Mouse (Mus musculus): ENCODE results near the gene Ccl25. TPM values are rescaled to one million over a fixed set of nuclear protein-coding genes. Genes with fewer than 3 reads are reported as not detected.
A peak's percentile ranks its signal among the peaks of the same experiment; 100 is the strongest.
"Not testable (repeated sequence)": the region's sequence is repeated elsewhere in the genome, so short reads cannot be mapped to it uniquely, and the experiment has no call there.

Ccl25 gene
- polyA plus RNA-seq, 1 experiment from 2014 or later: 12.2 TPM

DNA sequence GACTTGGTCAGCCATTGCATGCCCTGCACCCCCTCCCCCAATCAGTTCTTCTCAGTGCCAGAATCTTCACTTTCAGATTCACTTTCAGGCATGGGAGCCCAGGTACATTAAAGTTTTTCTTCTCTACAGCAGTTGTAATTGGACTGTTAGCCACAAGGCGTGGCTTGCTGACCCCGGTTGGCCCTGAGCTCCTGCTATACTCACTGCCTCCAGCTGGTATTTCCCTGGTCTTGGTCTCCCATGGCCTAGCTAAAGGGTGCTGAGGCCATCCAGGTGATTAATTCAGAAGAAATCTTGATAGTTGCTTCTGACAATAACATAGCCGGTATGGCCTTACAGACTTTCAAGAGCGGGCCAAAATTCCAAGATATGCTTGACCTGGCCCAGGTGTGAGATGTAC lies 43.5 kb downstream of the Ccl25 start:
- H3K4me1 ChIP-seq (ENCODE audit: control insufficient read depth, insufficient read depth, low read length): no peaks in the 10 kb centered on the region
- no peak overlapping the region for H3K9ac ChIP-seq (ENCODE audit: low read length)
- no peak overlapping the region for H3K4me2 ChIP-seq (ENCODE audit: low read length)
- no peak overlapping the region for H3K27ac ChIP-seq (ENCODE audit: low read depth, low read length)
- H3K9me3 ChIP-seq (replicated peaks; ENCODE audit: control insufficient read depth, low read length): no peaks in the 10 kb centered on the region
- no peaks in the 10 kb centered on the region for H3K27me3 ChIP-seq (replicated peaks; ENCODE audit: control insufficient read depth, insufficient read depth, low read length)
- H3K4me3 ChIP-seq (ENCODE audit: low read depth, low read length): no peak overlapping the region
- ATAC-seq: no peak
- no peaks in the 10 kb centered on the region for H3K36me3 ChIP-seq (ENCODE audit: control insufficient read depth, insufficient read depth, low read length)
- WGBS: 94% methylated on average over 4 of the region's 4 CpGs
- no peak for DNase-seq (ENCODE audit: low spot score)

- 24% methylated on average over 2 of the region's 2 CpGs for WGBS
- no peaks in the 10 kb centered on the region for H3K36me3 ChIP-seq (ENCODE audit: control insufficient read depth, insufficient read depth, low read length)
- no peaks in the 10 kb centered on the region for H3K27me3 ChIP-seq (replicated peaks; ENCODE audit: control insufficient read depth, insufficient read depth, low read length)
- no peaks in the 10 kb centered on the region for H3K9me3 ChIP-seq (replicated peaks; ENCODE audit: control insufficient read depth, low read length)
- no peak overlapping the region for H3K9ac ChIP-seq (ENCODE audit: low read length)
- H3K27ac ChIP-seq (ENCODE audit: low read depth, low read length): no peak overlapping the region
- no peaks in the 10 kb centered on the region for H3K4me1 ChIP-seq (ENCODE audit: control insufficient read depth, insufficient read depth, low read length)
- no peak overlapping the region for H3K4me2 ChIP-seq (ENCODE audit: low read length)
- H3K4me3 ChIP-seq (ENCODE audit: low read depth, low read length): no peak overlapping the region
- DNase-seq (ENCODE audit: low spot score) (peak; percentile 28), ATAC-seq (no peak)
Observed at GRCm38 (mm10) chr8:4370078-4370477, 45.1 kb downstream of the Ccl25 start.

- DNase-seq (ENCODE audit: low spot score) (peak; percentile 30), ATAC-seq (no peak)
- Histone ChIP-seq H3K27me3 (replicated peaks; ENCODE audit: control insufficient read depth, insufficient read depth, low read length) (no peaks in the 10 kb centered on the region), H3K4me2 (ENCODE audit: low read length) (no peak overlapping the region), H3K36me3 (ENCODE audit: control insufficient read depth, insufficient read depth, low read length) (no peaks in the 10 kb centered on the region), H3K9me3 (replicated peaks; ENCODE audit: control insufficient read depth, low read length) (no peaks in the 10 kb centered on the region), H3K27ac (ENCODE audit: low read depth, low read length) (no peak overlapping the region), H3K9ac (ENCODE audit: low read length) (no peak overlapping the region), H3K4me3 (ENCODE audit: low read depth, low read length) (no peak overlapping the region), H3K4me1 (ENCODE audit: control insufficient read depth, insufficient read depth, low read length) (no peaks in the 10 kb centered on the region)
- 76% methylated on average over 2 of the region's 2 CpGs for WGBS
Observed at GRCm38 (mm10) chr8:4372657-4373056, 47.6 kb downstream of the Ccl25 start.

- no peak overlapping the region for H3K9ac ChIP-seq (ENCODE audit: low read length)
- ATAC-seq: no peak
- H3K9me3 ChIP-seq (replicated peaks; ENCODE audit: control insufficient read depth, low read length): no peaks in the 10 kb centered on the region
- no peak overlapping the region for H3K4me2 ChIP-seq (ENCODE audit: low read length)
- DNase-seq (ENCODE audit: low spot score): no peak
- H3K27me3 ChIP-seq (replicated peaks; ENCODE audit: control insufficient read depth, insufficient read depth, low read length): no peaks in the 10 kb centered on the region
- no peak overlapping the region for H3K4me3 ChIP-seq (ENCODE audit: low read depth, low read length)
- H3K27ac ChIP-seq (ENCODE audit: low read depth, low read length): no peak overlapping the region
- 78% methylated on average over 2 of the region's 2 CpGs for WGBS
- H3K36me3 ChIP-seq (ENCODE audit: control insufficient read depth, insufficient read depth, low read length): no peaks in the 10 kb centered on the region
- H3K4me1 ChIP-seq (ENCODE audit: control insufficient read depth, insufficient read depth, low read length): no peaks in the 10 kb centered on the region
Observed at GRCm38 (mm10) chr8:4401442-4401841, 76.4 kb downstream of the Ccl25 start.

GRCm38 (mm10) chr8:4403960-4404879 lies 79.2 kb downstream of the Ccl25 start:
- no peaks in the 10 kb centered on the region for H3K9me3 ChIP-seq (replicated peaks; ENCODE audit: control insufficient read depth, low read length)
- H3K4me1 ChIP-seq (ENCODE audit: control insufficient read depth, insufficient read depth, low read length): no peaks in the 10 kb centered on the region
- H3K4me3 ChIP-seq (ENCODE audit: low read depth, low read length): peak overlapping the region; percentile 17
- H3K9ac ChIP-seq (ENCODE audit: low read length): peak overlapping the region; percentile 45; the same call in 1 of the 2 replicates
- H3K4me2 ChIP-seq (ENCODE audit: low read length): peak overlapping the region; percentile 46
- peak; percentile 4 for DNase-seq (ENCODE audit: low spot score)
- H3K27ac ChIP-seq (ENCODE audit: low read depth, low read length): no peak overlapping the region
- no peaks in the 10 kb centered on the region for H3K27me3 ChIP-seq (replicated peaks; ENCODE audit: control insufficient read depth, insufficient read depth, low read length)
- ATAC-seq: no peak
- no peaks in the 10 kb centered on the region for H3K36me3 ChIP-seq (ENCODE audit: control insufficient read depth, insufficient read depth, low read length)
- 55% methylated on average over 19 of the region's 19 CpGs for WGBS

GRCm38 (mm10) chr8:4404880-4405261 lies 79.9 kb downstream of the Ccl25 start:
- DNase-seq (ENCODE audit: low spot score): peak; percentile 14
- H3K4me2 ChIP-seq (ENCODE audit: low read length): peak overlapping the region; percentile 46
- H3K9me3 ChIP-seq (replicated peaks; ENCODE audit: control insufficient read depth, low read length): no peaks in the 10 kb centered on the region
- peak; percentile 72; the same call in 1 of the 2 replicates for ATAC-seq
- H3K4me1 ChIP-seq (ENCODE audit: control insufficient read depth, insufficient read depth, low read length): no peaks in the 10 kb centered on the region
- H3K27me3 ChIP-seq (replicated peaks; ENCODE audit: control insufficient read depth, insufficient read depth, low read length): no peaks in the 10 kb centered on the region
- 10% methylated on average over 16 of the region's 16 CpGs for WGBS
- no peaks in the 10 kb centered on the region for H3K36me3 ChIP-seq (ENCODE audit: control insufficient read depth, insufficient read depth, low read length)
- peak overlapping the region; percentile 17 for H3K4me3 ChIP-seq (ENCODE audit: low read depth, low read length)
- no peak overlapping the region for H3K27ac ChIP-seq (ENCODE audit: low read depth, low read length)
- H3K9ac ChIP-seq (ENCODE audit: low read length): peak overlapping the region; percentile 45; the same call in 1 of the 2 replicates

DNA sequence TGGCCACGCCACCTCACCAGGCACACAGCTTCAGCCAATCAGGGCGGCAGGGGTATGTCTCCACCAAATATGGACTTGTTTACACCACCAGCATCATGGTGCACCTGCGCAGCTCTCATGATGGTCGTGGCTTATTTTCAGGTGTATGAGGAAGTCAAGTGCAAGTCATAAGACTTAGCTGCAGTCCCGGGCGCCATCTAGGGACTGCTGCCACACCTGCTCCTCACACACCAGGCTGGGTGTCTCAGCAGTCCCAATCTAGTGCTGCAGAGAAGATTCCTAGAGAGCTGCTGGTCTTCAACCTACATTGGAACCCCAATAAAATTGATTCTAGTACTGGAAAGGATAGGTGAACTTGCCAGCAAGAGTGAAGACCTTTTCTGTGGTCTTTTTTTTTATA lies 83.4 kb downstream of the Ccl25 start:
- not testable (repeated sequence) for H3K9me3 ChIP-seq (replicated peaks; ENCODE audit: control insufficient read depth, low read length); H3K4me1 ChIP-seq (ENCODE audit: control insufficient read depth, insufficient read depth, low read length); H3K27me3 ChIP-seq (replicated peaks; ENCODE audit: control insufficient read depth, insufficient read depth, low read length); DNase-seq (ENCODE audit: low spot score); H3K4me3 ChIP-seq (ENCODE audit: low read depth, low read length); H3K36me3 ChIP-seq (ENCODE audit: control insufficient read depth, insufficient read depth, low read length); H3K9ac ChIP-seq (ENCODE audit: low read length); ATAC-seq; H3K4me2 ChIP-seq (ENCODE audit: low read length); H3K27ac ChIP-seq (ENCODE audit: low read depth, low read length)
- 78% methylated on average over 6 of the region's 6 CpGs for WGBS

Other genes starting within 250 kb of the Ccl25 start
- gene Cd209f, start 219.4 kb upstream of the Ccl25 start, polyA plus RNA-seq (2014; fragmentation: Nextera tagmentation; extraction: Ambion mirVana): 0.25 and 0.51 TPM in 2 replicates
- gene Cd209g, start 191.1 kb upstream of the Ccl25 start, polyA plus RNA-seq (2014; fragmentation: Nextera tagmentation; extraction: Ambion mirVana): not detected in 2 replicates
- gene Evi5l, start 158.6 kb upstream of the Ccl25 start, polyA plus RNA-seq (2014; fragmentation: Nextera tagmentation; extraction: Ambion mirVana): 45.9 and 70.0 TPM in 2 replicates
- 25.3 and 38.7 TPM in 2 replicates for gene Prr36, start 107.8 kb upstream of the Ccl25 start, polyA plus RNA-seq (2014; fragmentation: Nextera tagmentation; extraction: Ambion mirVana)
- not detected in 2 replicates for gene Lrrc8e, start 98.4 kb upstream of the Ccl25 start, polyA plus RNA-seq (2014; fragmentation: Nextera tagmentation; extraction: Ambion mirVana)
- gene Map2k7, start 86.5 kb upstream of the Ccl25 start, polyA plus RNA-seq (2014; fragmentation: Nextera tagmentation; extraction: Ambion mirVana): 20.3 and 22.7 TPM in 2 replicates
- gene Gm49320, start 86.3 kb upstream of the Ccl25 start, polyA plus RNA-seq (2014; fragmentation: Nextera tagmentation; extraction: Ambion mirVana): 0.51 TPM in 1 of 2 replicates, not detected in the other
- 2.1 and 2.8 TPM in 2 replicates for gene Tgfbr3l, start 77.0 kb upstream of the Ccl25 start, polyA plus RNA-seq (2014; fragmentation: Nextera tagmentation; extraction: Ambion mirVana)
- 59.9 and 81.8 TPM in 2 replicates for gene Snapc2, start 72.1 kb upstream of the Ccl25 start, polyA plus RNA-seq (2014; fragmentation: Nextera tagmentation; extraction: Ambion mirVana)
- 236 and 302 TPM in 2 replicates for gene Ctxn1, start 65.9 kb upstream of the Ccl25 start, polyA plus RNA-seq (2014; fragmentation: Nextera tagmentation; extraction: Ambion mirVana)
- gene Timm44, start 49.3 kb upstream of the Ccl25 start, polyA plus RNA-seq (2014; fragmentation: Nextera tagmentation; extraction: Ambion mirVana): 49.9 and 51.3 TPM in 2 replicates
- 134 and 153 TPM in 2 replicates for gene Elavl1, start 203 bp downstream of the Ccl25 start, polyA plus RNA-seq (2014; fragmentation: Nextera tagmentation; extraction: Ambion mirVana)
- gene Cers4, start 167.8 kb downstream of the Ccl25 start, polyA plus RNA-seq (2014; fragmentation: Nextera tagmentation; extraction: Ambion mirVana): 21.8 and 25.1 TPM in 2 replicates

Measured in forebrain, embryonic 14.5 days (tissue).